Mouse (Mus musculus) heart, adult 2 months (tissue): Measurements from ENCODE around the gene Rab31. TPM values are rescaled to one million over a fixed set of nuclear protein-coding genes. Genes with fewer than 3 reads are reported as not detected.

Experiments
- DNase-seq, 2 experiments: peaks; one replicate each; pipeline ENCODE4 v3.0.0; 2021
- H3K27ac ChIP-seq: fragments of 200-600 bp; 2 replicates; pipeline ENCODE4 v1.8.1; 2022
- H3K27me3 ChIP-seq: fragments of 200-500 bp; 2 replicates; pipeline ENCODE4 v1.6.1; 2012; ENCODE audit warnings: mild to moderate bottlenecking, low read length, inconsistent platforms, mixed read lengths; ENCODE audit not compliant: control insufficient read depth, insufficient read depth
- H3K36me3 ChIP-seq: fragments of 200-500 bp; 2 replicates; pipeline ENCODE4 v1.6.1; 2012; ENCODE audit warnings: low read length, inconsistent platforms; ENCODE audit not compliant: control insufficient read depth, insufficient read depth
- H3K4me1 ChIP-seq: fragments of 200-500 bp; 2 replicates; pipeline ENCODE4 v1.6.1; 2011; ENCODE audit warnings: low read length; ENCODE audit not compliant: control insufficient read depth, insufficient read depth
- H3K4me3 ChIP-seq: fragments of 200-600 bp; 2 replicates; pipeline ENCODE4 v1.8.1; 2022
- H3K79me2 ChIP-seq: fragments of 200-500 bp; replicated peaks from 2 replicates; pipeline ENCODE4 v1.6.1; 2012; ENCODE audit warnings: mild to moderate bottlenecking, inconsistent platforms, low read length, moderate library complexity, mixed read lengths; ENCODE audit not compliant: control insufficient read depth, insufficient read depth
- H3K9ac ChIP-seq: fragments of 200-500 bp; 2 replicates; pipeline ENCODE4 v1.6.1; 2012; ENCODE audit warnings: low read depth, mild to moderate bottlenecking, control low read depth, inconsistent platforms, low read length, mixed read lengths
- CTCF ChIP-seq: fragments of 200-600 bp; IDR thresholded peaks from 2 replicates; pipeline ENCODE4 v1.8.1; 2022; ENCODE audit warnings: antibody characterized with exemption, mild to moderate bottlenecking, moderate library complexity
- EP300 ChIP-seq: fragments of 200-500 bp; IDR thresholded peaks from 2 replicates; pipeline ENCODE4 v1.6.1; 2011; ENCODE audit warnings: low read depth, low read length, control low read depth; ENCODE audit not compliant: insufficient read depth
- POLR2A ChIP-seq: fragments of 200-500 bp; IDR thresholded peaks from 2 replicates; pipeline ENCODE4 v1.6.1; 2011; ENCODE audit warnings: mild to moderate bottlenecking, low read depth, low read length, control low read depth; ENCODE audit not compliant: insufficient read depth
- WGBS: fragments of 180-500 bp; shearing (Covaris S2); methylation state at CpG from one replicate; pipeline ENCODE4 v1.1.7; 2018; 5-methylcytosine and 5-hydroxymethylcytosine counted together
- intact Hi-C: fragments of 180-260 bp; cut with DNase I; formaldehyde crosslinking; loops from one replicate; pipeline ENCODE4 v1.15.1; 2025
- polyA plus RNA-seq: library from polyadenylated mRNA; depleted of rRNA; stranded (reverse); fragments of >200 nt; gene quantifications from 2 replicates; pipeline ENCODE4 v1.2.3, GENCODE M21; 2012
- total RNA-seq, 2 experiments: library from RNA; stranded (reverse); gene quantifications; 2 replicates each; pipeline ENCODE4 v1.2.3; 2021

Rab31 gene
- total and polyA plus RNA-seq, 3 experiments: 12.5 to 16.5 (median 13.0) TPM

- H3K36me3 ChIP-seq: peaks cover 5% of the 10 kb centered on the region; the same call in 1 of the 2 replicates
- H3K4me1 ChIP-seq: peaks cover 13% of the 10 kb centered on the region
- 94% methylated on average over 12 of the region's 12 CpGs for WGBS
Observed at GRCm38 (mm10) chr17:65793307-65793930, 20.9 kb upstream of the Rab31 start.

GRCm38 (mm10) chr17:65791161-65791560, 18.6 kb upstream of the Rab31 start:
- no peak overlapping the region for H3K9ac ChIP-seq
- H3K79me2 ChIP-seq: peaks cover 15% of the 10 kb centered on the region
- no peak for DNase-seq
- H3K27me3 ChIP-seq: no peaks in the 10 kb centered on the region
- no peaks in the 10 kb centered on the region for H3K36me3 ChIP-seq
- H3K27ac ChIP-seq: no peak overlapping the region
- 79% methylated on average over 2 of the region's 2 CpGs for WGBS
- H3K4me3 ChIP-seq: no peak overlapping the region
- intact Hi-C loops: no loop called here
- peaks cover 9% of the 10 kb centered on the region for H3K4me1 ChIP-seq
- TF ChIP-seq CTCF (no peak), EP300 (no peak)

More at GRCm38 (mm10) chr17:65793307-65793930, 20.9 kb upstream of the Rab31 start:
- intact Hi-C loops: no loop called here
- no peaks in the 10 kb centered on the region for H3K27me3 ChIP-seq
- H3K4me3 ChIP-seq: no peak overlapping the region
- H3K9ac ChIP-seq: no peak overlapping the region
- no peak for DNase-seq
- TF ChIP-seq CTCF (no peak), POLR2A (no peak), EP300 (no peak)
- peaks cover 16% of the 10 kb centered on the region for H3K79me2 ChIP-seq
- no peak overlapping the region for H3K27ac ChIP-seq

GRCm38 (mm10) chr17:65789576-65789975, 17.0 kb upstream of the Rab31 start:
- WGBS: 62% methylated on average over 6 of the region's 6 CpGs
- TF ChIP-seq EP300: no peak
- Histone ChIP-seq H3K4me1 (peaks cover 10% of the 10 kb centered on the region), H3K4me3 (no peak overlapping the region), H3K27ac (no peak overlapping the region), H3K36me3 (no peaks in the 10 kb centered on the region; the same call in 1 of the 2 replicates), H3K79me2 (peaks cover 9% of the 10 kb centered on the region), H3K27me3 (no peaks in the 10 kb centered on the region), H3K9ac (no peak overlapping the region)
- no peak for DNase-seq
- intact Hi-C loops: no loop called here

GRCm38 (mm10) chr17:65788542-65789291, 16.2 kb upstream of the Rab31 start:
- Histone ChIP-seq H3K79me2 (peaks cover 7% of the 10 kb centered on the region), H3K4me3 (no peak overlapping the region), H3K27me3 (no peaks in the 10 kb centered on the region), H3K36me3 (peaks cover 2% of the 10 kb centered on the region; the same call in 1 of the 2 replicates), H3K9ac (no peak overlapping the region), H3K27ac (no peak overlapping the region), H3K4me1 (peaks cover 8% of the 10 kb centered on the region)
- TF ChIP-seq POLR2A (no peak), EP300 (no peak), CTCF (no peak)
- peak; percentile 78 to 84 for DNase-seq
- 50% methylated on average over 12 of the region's 12 CpGs for WGBS
- intact Hi-C loops: no loop called here

- H3K27ac ChIP-seq: peak overlapping the region; percentile 28
- H3K9ac ChIP-seq: no peak overlapping the region
- H3K4me3 ChIP-seq: no peak overlapping the region
- H3K27me3 ChIP-seq: no peaks in the 10 kb centered on the region
- intact Hi-C loops: no loop called here
- TF ChIP-seq EP300 (no peak), POLR2A (no peak), CTCF (no peak)
- DNase-seq: no peak
- H3K36me3 ChIP-seq: peaks cover 2% of the 10 kb centered on the region; the same call in 1 of the 2 replicates
- peaks cover 8% of the 10 kb centered on the region for H3K4me1 ChIP-seq
- H3K79me2 ChIP-seq: peaks cover 6% of the 10 kb centered on the region
- 56% methylated on average over 4 of the region's 4 CpGs for WGBS
Observed at GRCm38 (mm10) chr17:65787261-65787660, 14.7 kb upstream of the Rab31 start.

DNA sequence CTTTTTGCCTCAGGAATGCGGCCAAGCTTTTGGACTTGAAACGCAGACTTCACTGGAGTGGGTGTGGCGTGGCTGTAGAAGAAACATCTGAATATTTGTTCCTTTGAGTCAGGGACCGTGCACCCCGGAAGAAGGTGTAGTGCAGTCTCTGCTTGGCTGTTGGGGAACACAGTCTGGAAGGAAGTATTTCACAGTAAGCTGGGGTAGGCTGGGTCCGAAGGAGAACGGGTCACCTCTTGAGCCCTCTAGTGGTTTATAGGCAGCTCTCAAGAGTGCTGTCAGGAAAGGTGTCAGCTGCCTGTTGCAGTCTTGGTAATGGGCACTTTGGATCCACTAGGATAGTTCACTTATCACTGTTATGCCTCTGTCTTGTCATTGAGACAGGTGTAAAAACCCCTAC, 13.7 kb upstream of the Rab31 start:
- no peak overlapping the region for H3K9ac ChIP-seq
- H3K4me3 ChIP-seq: no peak overlapping the region
- WGBS: 42% methylated on average over 7 of the region's 7 CpGs
- H3K27ac ChIP-seq: no peak overlapping the region
- H3K79me2 ChIP-seq: peaks cover 3% of the 10 kb centered on the region
- TF ChIP-seq EP300 (no peak), CTCF (peak; percentile 69)
- no peaks in the 10 kb centered on the region for H3K27me3 ChIP-seq
- no peak for DNase-seq
- intact Hi-C loops: no loop called here
- H3K4me1 ChIP-seq: peaks cover 8% of the 10 kb centered on the region
- peaks cover 2% of the 10 kb centered on the region; the same call in 1 of the 2 replicates for H3K36me3 ChIP-seq
